Mouse (Mus musculus) small intestine, adult 2 months (tissue): ENCODE measurements around the gene Ptrh2.

Experiments
- CTCF ChIP-seq: fragments of 200-500 bp; IDR thresholded peaks from 2 replicates; pipeline ENCODE4 v1.5.1; 2012; ENCODE audit warnings: low read depth, mild to moderate bottlenecking, control low read depth, inconsistent platforms, low read length, moderate library complexity, mixed read lengths; ENCODE audit not compliant: insufficient replicate concordance, insufficient read length; ENCODE audit errors: extremely low read depth
- POLR2A ChIP-seq: fragments of 200-500 bp; IDR thresholded peaks from 2 replicates; pipeline ENCODE4 v1.6.1; 2012; ENCODE audit warnings: low read depth, mild to moderate bottlenecking, control low read depth, inconsistent platforms, low read length, moderate library complexity

- no peak for TF ChIP-seq POLR2A
- TF ChIP-seq CTCF = no peak
Measured at GRCm38 (mm10) chr11:86734241-86734939, 50.6 kb downstream of the Ptrh2 start.
